Mouse (Mus musculus): ENCODE results near the gene Arf3. TPM values are rescaled to one million over a fixed set of nuclear protein-coding genes. Genes with fewer than 3 reads are reported as not detected.

Gene Arf3
- total and polyA plus RNA-seq, 2 experiments from 2014 or later, result 92.9 to 127 TPM

DNA sequence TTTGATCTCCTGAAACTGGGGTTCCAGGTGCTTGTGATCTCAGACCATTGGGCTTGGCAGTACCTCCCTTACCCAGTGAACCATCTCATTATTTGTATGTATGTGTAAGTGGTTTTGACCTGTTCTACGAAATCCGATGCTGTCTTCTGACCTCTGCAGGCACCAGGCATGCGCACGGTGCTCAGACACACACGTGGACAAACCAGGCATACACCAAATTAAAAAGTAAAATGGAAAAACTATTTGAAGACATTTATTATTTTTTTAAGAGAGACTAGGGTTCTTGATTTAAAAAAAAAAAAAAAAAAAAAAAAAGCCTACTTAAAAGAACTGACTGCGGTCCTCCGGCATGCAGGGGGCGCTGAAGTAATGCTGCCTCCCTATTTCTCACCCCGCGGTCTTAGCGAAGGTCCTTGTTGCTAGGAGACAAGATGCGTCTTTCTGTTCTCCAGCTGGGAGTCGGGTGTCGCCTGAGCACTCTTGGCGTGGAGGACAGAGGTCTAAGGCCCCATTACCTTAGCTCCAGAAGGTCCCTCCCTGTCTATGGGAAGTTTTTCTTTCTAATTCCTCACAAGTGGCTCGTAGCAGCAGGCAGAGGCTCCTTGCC lies 55.1 kb downstream of the Arf3 start, which contains the start of gene Ccdc65:
Gene Ccdc65, plus strand, starts transcription at position 442 of the 607 bp plus-strand sequence.
- Histone ChIP-seq H3K4me1 (ENCODE audit: insufficient read depth, low read length) (peaks cover 5% of the 10 kb centered on the region; the same call in 1 of the 2 replicates), H3K4me2 (ENCODE audit: low read depth, low read length) (peak within 1 kb of the TSS; percentile 64), H3K27me3 (ENCODE audit: insufficient read depth, low read length) (no peaks in the 10 kb centered on the region), H3K4me3 (ENCODE audit: low read length) (peak within 1 kb of the TSS; percentile 42), H3K9me3 (ENCODE audit: low read length) (no peaks in the 10 kb centered on the region), H3K27ac (no peak within 1 kb of the TSS), H3K9ac (replicated peaks; ENCODE audit: low read length) (peak within 1 kb of the TSS; percentile 28; the same call in 1 of the 2 replicates), H3K36me3 (ENCODE audit: insufficient read depth, low read length) (no peaks in the 10 kb centered on the region)
- peak; percentile 85 for ATAC-seq
- DNase-seq (ENCODE audit: low spot score), result peak; percentile 94
- TF ChIP-seq CTCF (IDR thresholded peaks at IDR 0.05; ENCODE audit: low read depth), result peak; percentile 84
- 20% methylated on average over 16 of the region's 16 CpGs for WGBS

DNA sequence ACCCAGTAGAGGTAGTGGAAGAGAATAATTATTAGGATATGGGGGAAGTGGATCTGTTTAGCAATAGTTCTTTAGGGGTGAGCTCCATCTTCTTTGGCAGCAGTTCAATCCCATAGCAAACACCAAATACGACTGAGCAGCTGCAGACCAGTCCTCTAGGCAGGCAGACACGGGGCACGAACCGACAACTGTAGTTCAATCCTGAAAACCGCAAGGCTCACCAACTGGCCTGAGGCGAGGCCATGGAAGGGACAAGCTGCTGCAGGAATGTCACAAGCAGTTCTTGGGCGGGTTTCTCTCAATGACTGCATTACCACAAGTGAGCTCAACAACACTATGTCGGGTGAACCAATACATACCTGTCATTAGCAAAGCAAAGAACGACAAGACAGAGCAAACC lies 58.7 kb downstream of the Arf3 start:
- Histone ChIP-seq H3K4me1 (ENCODE audit: insufficient read depth, low read length) (peaks cover 5% of the 10 kb centered on the region; the same call in 1 of the 2 replicates), H3K36me3 (ENCODE audit: insufficient read depth, low read length) (no peaks in the 10 kb centered on the region), H3K27ac (no peak overlapping the region), H3K4me3 (ENCODE audit: low read length) (no peak overlapping the region), H3K9me3 (ENCODE audit: low read length) (no peaks in the 10 kb centered on the region), H3K9ac (replicated peaks; ENCODE audit: low read length) (no peak overlapping the region), H3K27me3 (ENCODE audit: insufficient read depth, low read length) (peaks cover 8% of the 10 kb centered on the region; the same call in 1 of the 2 replicates), H3K4me2 (ENCODE audit: low read depth, low read length) (no peak overlapping the region)
- 64% methylated on average over 9 of the region's 9 CpGs for WGBS
- no peak for DNase-seq (ENCODE audit: low spot score)
- no peak for ATAC-seq
- no peak for TF ChIP-seq CTCF (IDR thresholded peaks at IDR 0.05; ENCODE audit: low read depth)

GRCm38 (mm10) chr15:98699190-98700105 lies 63.6 kb downstream of the Arf3 start:
- peak overlapping the region; percentile 78 for H3K27ac ChIP-seq
- ATAC-seq (peak; percentile 93), DNase-seq (ENCODE audit: low spot score) (peak; percentile 92)
- no peaks in the 10 kb centered on the region for H3K4me1 ChIP-seq (ENCODE audit: insufficient read depth, low read length)
- H3K9ac ChIP-seq (replicated peaks; ENCODE audit: low read length), result peak overlapping the region; percentile 46
- WGBS, result 4% methylated on average over 40 of the region's 40 CpGs
- no peaks in the 10 kb centered on the region for H3K36me3 ChIP-seq (ENCODE audit: insufficient read depth, low read length)
- H3K27me3 ChIP-seq (ENCODE audit: insufficient read depth, low read length), result peaks cover 8% of the 10 kb centered on the region; the same call in 1 of the 2 replicates
- no peaks in the 10 kb centered on the region for H3K9me3 ChIP-seq (ENCODE audit: low read length)
- peak; percentile 96 for TF ChIP-seq CTCF (IDR thresholded peaks at IDR 0.05; ENCODE audit: low read depth)
- H3K4me2 ChIP-seq (ENCODE audit: low read depth, low read length), result peak overlapping the region; percentile 66
- H3K4me3 ChIP-seq (ENCODE audit: low read length), result peak overlapping the region; percentile 42

DNA sequence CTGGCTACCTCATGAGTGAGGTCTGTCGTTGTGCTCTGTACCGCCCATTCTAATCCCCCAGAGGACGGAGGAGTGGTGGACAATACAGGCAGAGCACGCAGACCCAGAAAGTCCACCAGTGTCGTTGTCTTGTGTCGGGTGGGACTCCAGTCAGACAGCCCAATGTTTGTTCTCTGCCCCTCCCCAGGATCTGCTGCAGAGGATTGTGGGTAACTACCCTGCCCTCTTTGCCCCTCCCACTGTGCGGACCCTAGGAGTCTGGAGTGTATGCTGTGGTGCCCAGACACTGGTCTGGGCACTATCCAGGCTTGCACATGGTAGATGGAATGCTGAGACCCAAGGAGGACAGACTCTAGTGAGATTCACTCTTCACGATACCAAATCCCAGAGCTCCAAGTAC lies 66.8 kb downstream of the Arf3 start:
- 48% methylated on average over 8 of the region's 8 CpGs for WGBS
- H3K4me3 ChIP-seq (ENCODE audit: low read length), result no peak overlapping the region
- no peak for TF ChIP-seq CTCF (IDR thresholded peaks at IDR 0.05; ENCODE audit: low read depth)

GRCm38 (mm10) chr15:98695726-98696125 lies 67.3 kb downstream of the Arf3 start:
- no peak for DNase-seq (ENCODE audit: low spot score)
- no peak overlapping the region for H3K4me3 ChIP-seq (ENCODE audit: low read length)
- no peaks in the 10 kb centered on the region for H3K36me3 ChIP-seq (ENCODE audit: insufficient read depth, low read length)
- no peak overlapping the region for H3K9ac ChIP-seq (replicated peaks; ENCODE audit: low read length)
- H3K4me2 ChIP-seq (ENCODE audit: low read depth, low read length), result no peak overlapping the region
- no peaks in the 10 kb centered on the region for H3K9me3 ChIP-seq (ENCODE audit: low read length)
- WGBS, result 43% methylated on average over 9 of the region's 9 CpGs
- peaks cover 6% of the 10 kb centered on the region; the same call in 1 of the 2 replicates for H3K4me1 ChIP-seq (ENCODE audit: insufficient read depth, low read length)
- no peak overlapping the region for H3K27ac ChIP-seq
- no peak for ATAC-seq
- no peak for TF ChIP-seq CTCF (IDR thresholded peaks at IDR 0.05; ENCODE audit: low read depth)
- H3K27me3 ChIP-seq (ENCODE audit: insufficient read depth, low read length), result no peaks in the 10 kb centered on the region

More for the DNA sequence above, 66.8 kb downstream of the Arf3 start:
- Histone ChIP-seq H3K27ac (no peak overlapping the region), H3K9ac (replicated peaks; ENCODE audit: low read length) (no peak overlapping the region), H3K4me1 (ENCODE audit: insufficient read depth, low read length) (peaks cover 5% of the 10 kb centered on the region; the same call in 1 of the 2 replicates), H3K36me3 (ENCODE audit: insufficient read depth, low read length) (no peaks in the 10 kb centered on the region), H3K27me3 (ENCODE audit: insufficient read depth, low read length) (peaks cover 4% of the 10 kb centered on the region; the same call in 1 of the 2 replicates), H3K4me2 (ENCODE audit: low read depth, low read length) (no peak overlapping the region), H3K9me3 (ENCODE audit: low read length) (no peaks in the 10 kb centered on the region)
- ATAC-seq, result no peak
- DNase-seq (ENCODE audit: low spot score), result no peak

- peaks cover 6% of the 10 kb centered on the region; the same call in 1 of the 2 replicates for H3K4me1 ChIP-seq (ENCODE audit: insufficient read depth, low read length)
- no peak overlapping the region for H3K9ac ChIP-seq (replicated peaks; ENCODE audit: low read length)
- no peak overlapping the region for H3K4me2 ChIP-seq (ENCODE audit: low read depth, low read length)
- WGBS, result 48% methylated on average over 11 of the region's 11 CpGs
- H3K27ac ChIP-seq, result no peak overlapping the region
- H3K4me3 ChIP-seq (ENCODE audit: low read length), result no peak overlapping the region
- H3K36me3 ChIP-seq (ENCODE audit: insufficient read depth, low read length), result no peaks in the 10 kb centered on the region
- no peak for TF ChIP-seq CTCF (IDR thresholded peaks at IDR 0.05; ENCODE audit: low read depth)
- ATAC-seq (no peak), DNase-seq (ENCODE audit: low spot score) (no peak)
- no peaks in the 10 kb centered on the region for H3K9me3 ChIP-seq (ENCODE audit: low read length)
- H3K27me3 ChIP-seq (ENCODE audit: insufficient read depth, low read length), result no peaks in the 10 kb centered on the region
These were observed 70.8 kb downstream of the Arf3 start for GRCm38 (mm10) chr15:98692171-98692715.

All from hindbrain, postnatal 0 days (tissue).